In genomic region chr11:19014441-19015161, GRCm38 (mm10) we compare ENCODE assay signal across 8 mouse cellular contexts. TPM values are rescaled to one million over a fixed set of nuclear protein-coding genes. Genes with fewer than 3 reads are reported as not detected.
DNase-seq lines count a peak whose midpoint lies in the region; ATAC-seq and TF ChIP-seq lines count a peak whose summit lies in the region.

No protein-coding gene starts in this region.

- no peak for TF ChIP-seq EP300 in liver, postnatal 0 days (IDR thresholded peaks at IDR 0.05; ENCODE audit: low read depth)
- no peak for TF ChIP-seq EP300 in stomach, postnatal 0 days (optimal IDR thresholded peaks at IDR 0.05)

- no peak for ATAC-seq in embryonic facial prominence, embryonic 13.5 days (ENCODE audit: insufficient number of reproducible peaks, insufficient read depth, low FRiP score, low TSS enrichment, low read depth)
- no peak for ATAC-seq in hindbrain, embryonic 11.5 days (ENCODE audit: low FRiP score)
- ATAC-seq in liver, postnatal 0 days = no peak
- no peak for ATAC-seq in stomach, postnatal 0 days (ENCODE audit: low FRiP score, low TSS enrichment)

- H3K27ac ChIP-seq in embryonic facial prominence, embryonic 13.5 days = peak overlapping the region; percentile 76
- peak overlapping the region; percentile 99 for H3K27ac ChIP-seq in hindbrain, embryonic 11.5 days (ENCODE audit: low read depth, low read length)
- H3K27ac ChIP-seq in liver, postnatal 0 days (ENCODE audit: low read depth) = peak overlapping the region; percentile 29; the same call in 1 of the 2 replicates
- H3K27ac ChIP-seq in stomach, postnatal 0 days (replicated peaks) = peak overlapping the region; percentile 99

- TF ChIP-seq CTCF in liver, postnatal 0 days (IDR thresholded peaks at IDR 0.05; ENCODE audit: low read depth) = no peak
- no peak for TF ChIP-seq CTCF in stomach, postnatal 0 days (IDR thresholded peaks at IDR 0.05; ENCODE audit: low read depth)

- peak overlapping the region; percentile 90 for H3K4me2 ChIP-seq in embryonic facial prominence, embryonic 13.5 days
- H3K4me2 ChIP-seq in hindbrain, embryonic 11.5 days (replicated peaks; ENCODE audit: low read depth, low read length) = peak overlapping the region; percentile 92
- H3K4me2 ChIP-seq in liver, postnatal 0 days (ENCODE audit: low read depth, low read length) = peak overlapping the region; percentile 93
- H3K4me2 ChIP-seq in stomach, postnatal 0 days (replicated peaks; ENCODE audit: low read depth) = peak overlapping the region; percentile 92

- intact Hi-C loops in left cerebral cortex, postnatal 4 days (cut with DNase I) = loop anchor here (5.0 kb wide), 1 partner anchor 1737 kb away; no protein-coding TSS in a partner anchor

- H3K4me1 ChIP-seq in embryonic facial prominence, embryonic 13.5 days = peaks cover 9% of the 10 kb centered on the region; the same call in 1 of the 2 replicates
- peaks cover 9% of the 10 kb centered on the region for H3K4me1 ChIP-seq in hindbrain, embryonic 11.5 days (replicated peaks; ENCODE audit: control insufficient read depth, insufficient read depth, low read length)
- H3K4me1 ChIP-seq in liver, postnatal 0 days (ENCODE audit: insufficient read depth) = peaks cover 9% of the 10 kb centered on the region; the same call in 1 of the 2 replicates
- H3K4me1 ChIP-seq in stomach, postnatal 0 days (replicated peaks; ENCODE audit: control insufficient read depth, insufficient read depth) = no peaks in the 10 kb centered on the region

- DNase-seq in adrenal gland, postnatal 10 days = peak; percentile 58
- no peak for DNase-seq in adrenal gland, postnatal 36 days
- DNase-seq in B cell, adult 2 months = peak; percentile 28 to 41
- DNase-seq in hindbrain, embryonic 11.5 days (ENCODE audit: low spot score) = peak; percentile 68
- DNase-seq in liver, postnatal 0 days = peak; percentile 42
- peak; percentile 61 for DNase-seq in stomach, postnatal 0 days (ENCODE audit: low spot score)
- no peak for DNase-seq in left cerebral cortex, postnatal 4 days

- 3% methylated on average over 35 of the region's 35 CpGs for WGBS in embryonic facial prominence, embryonic 13.5 days
- under 1% methylated on average over 34 of the region's 35 CpGs for WGBS in hindbrain, embryonic 11.5 days
- WGBS in liver, postnatal 0 days (ENCODE audit: insufficient replicate concordance) = 7% methylated on average over 35 of the region's 35 CpGs
- 2% methylated on average over 35 of the region's 35 CpGs for WGBS in stomach, postnatal 0 days

- peaks cover 52% of the 10 kb centered on the region for H3K27me3 ChIP-seq in embryonic facial prominence, embryonic 13.5 days
- no peaks in the 10 kb centered on the region for H3K27me3 ChIP-seq in hindbrain, embryonic 11.5 days (ENCODE audit: control insufficient read depth, insufficient read depth, low read length)
- H3K27me3 ChIP-seq in liver, postnatal 0 days (ENCODE audit: insufficient read depth, low read length) = peaks cover 12% of the 10 kb centered on the region; the same call in 1 of the 2 replicates
- H3K27me3 ChIP-seq in stomach, postnatal 0 days (ENCODE audit: control insufficient read depth, insufficient read depth, low read length) = no peaks in the 10 kb centered on the region

- no peaks in the 10 kb centered on the region for H3K36me3 ChIP-seq in embryonic facial prominence, embryonic 13.5 days
- H3K36me3 ChIP-seq in hindbrain, embryonic 11.5 days (ENCODE audit: control insufficient read depth, insufficient read depth, low read length) = peaks cover 2% of the 10 kb centered on the region; the same call in 1 of the 2 replicates
- 0 out of 2 replicates have a peak, but pooled peaks cover 4% of the 10 kb centered on the region for H3K36me3 ChIP-seq in liver, postnatal 0 days (replicated peaks; ENCODE audit: insufficient read depth, low read length)
- peaks cover 9% of the 10 kb centered on the region; the same call in 1 of the 2 replicates for H3K36me3 ChIP-seq in stomach, postnatal 0 days (ENCODE audit: control insufficient read depth, insufficient read depth, low read length)

- H3K4me3 ChIP-seq in embryonic facial prominence, embryonic 13.5 days = peak overlapping the region; percentile 71
- H3K4me3 ChIP-seq in hindbrain, embryonic 11.5 days (ENCODE audit: low read depth, low read length) = peak overlapping the region; percentile 88
- peak overlapping the region; percentile 69 for H3K4me3 ChIP-seq in liver, postnatal 0 days (ENCODE audit: low read depth, low read length)
- peak overlapping the region; percentile 68 for H3K4me3 ChIP-seq in stomach, postnatal 0 days (ENCODE audit: low read depth, low read length)

- H3K9me3 ChIP-seq in embryonic facial prominence, embryonic 13.5 days = no peaks in the 10 kb centered on the region
- no peaks in the 10 kb centered on the region for H3K9me3 ChIP-seq in hindbrain, embryonic 11.5 days (ENCODE audit: control insufficient read depth, low read length)
- H3K9me3 ChIP-seq in liver, postnatal 0 days (ENCODE audit: low read length) = no peaks in the 10 kb centered on the region
- H3K9me3 ChIP-seq in stomach, postnatal 0 days (ENCODE audit: control insufficient read depth, low read length) = no peaks in the 10 kb centered on the region

- peak overlapping the region; percentile 88 for H3K9ac ChIP-seq in embryonic facial prominence, embryonic 13.5 days
- peak overlapping the region; percentile 99 for H3K9ac ChIP-seq in hindbrain, embryonic 11.5 days (ENCODE audit: low read depth, low read length)
- H3K9ac ChIP-seq in liver, postnatal 0 days (replicated peaks) = peak overlapping the region; percentile 74
- peak overlapping the region; percentile 94 for H3K9ac ChIP-seq in stomach, postnatal 0 days (ENCODE audit: low read length)

RNA-seq across cellular contexts. Expression of gene Meis1, which starts 4.2 kb away (rescaled TPM):
- 10 to 100 TPM; 42.5 to 47.2 TPM for total RNA-seq in adrenal gland, postnatal 10 days (2021)
- total RNA-seq in adrenal gland, postnatal 36 days (2021) = 10 to 100 TPM; 56.0 to 57.4 TPM
- 47.4 and 59.0 TPM in 2 replicates for polyA plus RNA-seq in embryonic facial prominence, embryonic 13.5 days (2015; fragmentation: Nextera tagmentation; extraction: Ambion mirVana)
- 132 and 149 TPM in 2 replicates for polyA plus RNA-seq in hindbrain, embryonic 11.5 days (2014; fragmentation: Nextera tagmentation; extraction: Ambion mirVana)
- 6.7 TPM in 2 replicates for polyA plus RNA-seq in liver, postnatal 0 days (2015; fragmentation: Nextera tagmentation; extraction: Ambion mirVana)
- polyA plus RNA-seq in stomach, postnatal 0 days (2015; fragmentation: Nextera tagmentation; extraction: Ambion mirVana) = 48.5 and 50.2 TPM in 2 replicates
- total RNA-seq in left cerebral cortex, postnatal 4 days (2021) = 1 to 10 TPM; 9.1 to 9.7 TPM

Comparison
In these comparisons a context has a peak if more than half of its experiments do, and no peak if none do; other contexts are left out.
1. DNase-seq: peak in adrenal gland, postnatal 10 days (single experiment), B cell, adult 2 months (2 of 2), hindbrain, embryonic 11.5 days (single experiment), liver, postnatal 0 days (single experiment) and stomach, postnatal 0 days (single experiment); none in adrenal gland, postnatal 36 days (0 of 2) and left cerebral cortex, postnatal 4 days (single experiment).
2. H3K27ac ChIP-seq: peak in every context shown above with its lines; median percentile 99 in hindbrain, embryonic 11.5 days; 99 in stomach, postnatal 0 days; 76 in embryonic facial prominence, embryonic 13.5 days; 29 in liver, postnatal 0 days.
3. Peak in every context shown above with its lines, with median percentiles within 50 percentile points of each other: H3K4me2 ChIP-seq, H3K4me3 ChIP-seq and H3K9ac ChIP-seq.